Mouse (Mus musculus) erythroblast, embryonic 14.5 days (primary cell): ENCODE data around the gene Zfp507.

ENCODE experiments used
- GATA1 ChIP-seq: IDR thresholded peaks from 2 replicates; pipeline ENCODE4 v1.6.1; 2012; ENCODE audit warnings: low read length, inconsistent platforms, mixed read lengths
- TAL1 ChIP-seq: IDR thresholded peaks from 3 replicates; pipeline ENCODE4 v1.6.1; 2012; ENCODE audit warnings: low read length, inconsistent platforms, mixed read lengths

DNA sequence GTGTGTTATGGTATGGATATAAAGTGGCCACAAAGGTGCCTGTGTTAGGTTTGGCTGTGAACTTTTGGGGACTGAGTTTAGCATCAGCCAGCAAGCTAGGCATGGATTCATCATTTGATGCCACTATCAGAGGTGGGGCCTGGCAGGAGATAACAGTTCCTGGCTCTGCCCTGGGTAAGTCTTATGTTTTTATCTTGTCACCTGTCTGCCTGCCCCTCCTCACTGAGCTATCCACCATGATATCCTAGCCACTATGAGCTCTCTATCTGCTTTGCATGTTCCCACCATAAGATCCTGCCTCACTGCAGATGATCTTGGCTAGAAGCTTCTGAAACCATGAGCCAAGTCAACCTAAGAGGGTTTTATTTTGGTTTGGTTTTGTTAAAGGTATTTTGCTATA lies 31.7 kb downstream of the Zfp507 start:
- TF ChIP-seq TAL1 (no peak), GATA1 (no peak)
